Mouse (Mus musculus) left cerebral cortex, postnatal 25 days (tissue): ENCODE results near the gene Eef1a1. TPM values are rescaled to one million over a fixed set of nuclear protein-coding genes. Genes with fewer than 3 reads are reported as not detected.
A peak's percentile ranks its signal among the peaks of the same experiment; 100 is the strongest.
"Not testable (repeated sequence)": the region's sequence is repeated elsewhere in the genome, so short reads cannot be mapped to it uniquely, and the experiment has no call there.

Experiments used
- DNase-seq, 2 experiments: peaks; one replicate each; pipeline ENCODE4 v3.0.0; 2022; ENCODE audit warnings: low spot score in 2 of 2, mixed read lengths in 1 of 2
- intact Hi-C: fragments of 180-260 bp; cut with DNase I; formaldehyde crosslinking; loops from one replicate; pipeline ENCODE4 v1.15.1; 2025
- total RNA-seq, 2 experiments: library from RNA; stranded (reverse); gene quantifications; 2 replicates each; pipeline ENCODE4 v1.2.3; 2021

Gene Eef1a1
- total RNA-seq, 2 experiments from 2014 or later, result 2,219 to 2,332 TPM

DNA sequence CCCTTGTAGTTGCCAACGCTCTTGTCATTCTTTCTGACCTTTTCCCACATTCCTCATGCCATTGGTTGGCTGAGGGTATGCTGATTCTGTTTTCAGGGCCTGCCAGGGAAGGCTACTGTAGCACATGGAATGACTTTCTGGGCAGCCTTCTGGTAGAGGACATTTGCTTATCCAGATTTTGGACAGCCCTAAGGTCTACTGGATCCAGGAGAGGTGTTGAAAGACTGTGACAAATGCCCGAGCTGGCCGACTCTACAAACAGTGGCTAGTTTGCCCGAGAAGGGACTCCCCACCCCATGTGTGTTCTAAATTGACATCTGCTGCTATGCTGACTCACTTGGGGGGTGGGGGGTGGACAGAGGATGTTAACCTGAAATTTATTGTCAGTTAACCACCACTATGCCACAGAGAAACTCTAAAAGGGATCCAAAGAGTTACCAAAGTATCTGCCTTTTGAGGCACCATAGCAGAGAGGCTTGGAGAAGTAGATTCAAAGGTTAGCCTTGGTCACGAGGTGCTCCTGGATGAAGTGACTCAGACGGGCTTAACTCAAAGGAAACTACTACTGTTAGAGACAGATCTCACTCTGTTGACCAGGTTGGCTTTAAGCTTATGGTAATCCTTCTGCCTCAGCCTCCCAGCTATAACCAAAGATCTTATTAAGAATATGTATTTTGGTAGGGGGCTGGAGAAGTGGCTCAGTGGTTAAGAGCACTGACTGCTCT lies 25.0 kb upstream of the Eef1a1 start:
- DNase-seq, result no peak
- intact Hi-C loops, result no loop called here

DNA sequence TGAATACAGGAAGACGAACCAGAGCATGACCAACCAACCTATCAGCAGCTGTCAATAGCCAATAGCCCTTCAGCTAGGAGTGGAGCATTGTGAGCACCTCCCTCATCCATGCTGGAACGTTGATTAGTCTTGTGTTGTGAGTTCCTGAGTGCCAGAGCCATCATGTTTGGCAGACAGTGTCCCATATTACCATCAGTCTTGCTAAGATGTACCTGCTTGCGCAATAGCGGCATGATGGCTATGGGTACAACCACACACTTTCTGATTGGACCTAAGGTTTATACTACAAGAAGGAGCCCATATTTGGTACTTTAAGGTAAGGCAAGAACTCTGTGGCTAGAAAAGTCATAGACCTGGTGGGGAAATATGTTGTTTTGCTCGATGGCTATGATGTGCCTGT lies 22.8 kb upstream of the Eef1a1 start:
- DNase-seq, result no peak
- intact Hi-C loops, result no loop called here

DNA sequence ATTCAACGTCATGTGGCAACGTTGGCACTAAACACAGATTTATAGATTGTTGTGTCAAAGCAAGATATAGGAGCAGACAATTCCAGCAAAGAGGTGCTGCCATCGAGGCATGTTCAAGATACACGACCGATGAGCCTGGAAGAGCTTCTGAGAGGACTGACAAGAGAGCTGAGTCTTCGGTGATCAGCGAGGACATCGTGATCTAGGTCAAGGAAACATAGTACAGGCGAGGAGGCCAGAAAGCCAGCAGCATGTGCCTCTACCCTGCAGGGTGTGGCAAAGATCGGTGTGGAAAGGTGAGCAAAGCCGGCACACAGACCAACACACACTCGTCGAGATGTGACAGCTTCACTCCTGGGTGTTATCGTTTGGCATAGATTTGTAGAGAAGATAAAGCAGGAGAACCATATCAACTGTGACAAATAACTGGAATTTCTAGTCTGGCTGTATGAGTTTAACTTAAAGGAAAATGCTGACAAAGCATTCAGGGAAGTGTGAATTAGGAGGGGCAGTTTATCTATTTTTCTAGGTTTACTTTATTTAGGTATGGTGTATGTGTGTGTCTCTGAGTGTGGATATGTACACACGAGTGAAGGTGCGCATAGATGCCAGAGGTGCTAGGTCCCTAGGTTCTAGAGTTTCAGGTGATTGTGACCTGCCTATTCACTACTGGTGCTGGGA lies 19.3 kb upstream of the Eef1a1 start:
- DNase-seq, result no peak
- intact Hi-C loops, result no loop called here

DNA sequence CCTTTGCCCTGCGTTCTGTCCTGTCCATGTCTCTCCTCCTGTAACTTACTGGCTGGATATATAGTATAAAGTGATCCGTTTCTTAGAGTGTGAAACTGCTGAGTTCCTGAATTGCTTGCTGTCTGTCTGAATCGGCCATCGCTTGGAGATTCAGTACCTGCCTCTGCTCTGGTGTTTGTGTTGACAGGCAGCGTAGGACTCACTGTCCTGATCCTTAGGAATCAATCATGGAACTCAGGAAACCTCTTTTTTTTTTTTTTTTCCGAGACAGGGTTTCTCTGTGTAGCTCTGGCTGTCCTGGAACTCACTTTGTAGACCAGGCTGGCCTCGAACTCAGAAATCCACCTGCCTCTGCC lies 17.7 kb upstream of the Eef1a1 start:
- intact Hi-C loops, result no loop called here
- no peak for DNase-seq

DNA sequence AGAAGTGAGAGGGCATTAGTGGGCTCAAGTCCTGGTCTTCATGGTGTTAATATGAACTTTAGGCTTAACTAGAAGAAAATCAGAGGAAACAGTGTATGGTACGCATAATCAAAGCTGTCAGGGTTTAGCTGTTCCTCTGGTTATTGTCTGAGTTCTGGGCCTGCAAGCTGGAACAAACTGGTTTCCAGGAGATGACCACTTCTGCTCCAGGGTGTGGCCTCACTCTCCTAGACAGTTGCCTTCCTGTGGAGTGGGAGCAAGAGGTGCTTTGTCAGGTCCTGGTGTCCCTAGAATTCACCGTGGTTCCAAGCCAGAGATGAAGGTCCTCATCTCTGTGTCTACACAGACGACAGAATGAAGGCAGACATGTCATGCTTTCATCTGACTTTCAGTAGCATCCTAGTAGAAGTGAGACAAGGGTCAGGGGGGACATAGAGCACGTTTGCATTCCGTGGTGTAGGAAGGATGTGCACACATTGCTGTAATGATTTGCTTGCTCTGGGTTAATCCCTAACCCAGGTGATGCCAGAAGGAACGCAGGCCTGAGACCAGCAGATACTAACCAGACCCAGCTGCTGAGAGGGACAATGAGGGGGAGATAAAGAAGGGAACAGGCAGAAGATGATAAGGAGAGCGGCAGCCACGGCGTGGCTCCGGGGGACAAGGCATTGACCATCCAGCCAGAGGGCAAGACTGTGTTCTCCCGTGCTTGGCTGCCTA lies 17.2 kb upstream of the Eef1a1 start:
- intact Hi-C loops, result no loop called here
- DNase-seq, result no peak

DNA sequence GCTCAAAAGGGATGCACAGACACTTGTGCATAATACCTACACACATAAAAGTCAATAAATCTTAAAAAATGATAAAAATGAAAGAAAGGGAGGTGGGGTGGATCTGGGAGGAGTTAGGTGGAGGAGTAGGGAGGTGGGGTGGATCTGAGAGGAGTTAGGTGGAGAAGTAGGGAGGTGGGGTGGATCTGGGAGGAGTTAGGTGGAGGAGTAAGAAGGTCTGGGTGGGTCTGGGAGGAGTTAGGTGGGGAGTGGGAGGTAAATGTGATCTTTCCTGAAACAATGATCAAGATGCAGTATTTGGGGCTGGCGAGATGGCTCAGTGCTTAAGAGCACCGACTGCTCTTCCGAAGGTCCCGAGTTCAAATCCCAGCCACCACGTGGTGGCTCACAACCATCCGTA lies 16.3 kb upstream of the Eef1a1 start:
- no peak for DNase-seq
- intact Hi-C loops, result no loop called here

DNA sequence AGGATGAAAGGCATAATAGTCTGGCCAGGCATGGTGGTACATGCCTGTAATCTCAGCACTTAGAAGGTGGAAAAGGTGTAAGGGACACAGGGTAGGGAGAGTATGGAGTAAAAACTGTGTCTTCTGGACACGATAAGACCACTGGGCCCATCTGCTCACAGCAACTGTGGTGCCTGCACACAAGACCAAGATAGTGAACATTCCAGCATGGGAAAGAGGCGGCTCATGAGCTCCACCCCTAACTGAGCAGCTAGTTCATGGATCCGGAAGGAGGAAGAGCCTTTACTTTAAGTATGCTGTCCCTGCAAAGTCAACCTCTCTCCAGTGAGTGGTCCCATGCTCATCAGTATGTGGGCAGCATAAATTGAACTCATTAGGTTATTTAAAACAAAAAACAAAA lies 15.7 kb upstream of the Eef1a1 start:
- DNase-seq, result no peak
- intact Hi-C loops, result no loop called here

DNA sequence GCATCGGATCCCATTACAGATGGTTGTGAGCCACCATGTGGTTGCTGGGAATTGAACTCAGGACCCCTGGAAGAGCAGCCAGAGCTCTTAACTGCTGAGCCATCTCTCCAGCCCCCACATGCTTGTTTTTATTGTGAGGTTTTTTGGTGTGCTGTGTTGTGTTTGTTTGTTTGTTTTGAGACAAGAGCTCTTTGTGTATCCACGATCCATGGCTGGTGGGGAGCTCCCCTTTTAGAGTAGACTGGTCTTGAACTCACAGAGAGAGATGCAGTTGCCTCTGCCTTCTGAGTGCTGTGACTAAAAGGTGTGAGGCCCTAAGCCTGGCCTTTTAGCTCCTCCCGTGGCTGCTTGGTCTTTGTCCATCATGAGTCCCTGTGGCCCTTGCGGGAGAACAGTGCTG lies 15.2 kb upstream of the Eef1a1 start:
- intact Hi-C loops, result no loop called here
- DNase-seq, result no peak

DNA sequence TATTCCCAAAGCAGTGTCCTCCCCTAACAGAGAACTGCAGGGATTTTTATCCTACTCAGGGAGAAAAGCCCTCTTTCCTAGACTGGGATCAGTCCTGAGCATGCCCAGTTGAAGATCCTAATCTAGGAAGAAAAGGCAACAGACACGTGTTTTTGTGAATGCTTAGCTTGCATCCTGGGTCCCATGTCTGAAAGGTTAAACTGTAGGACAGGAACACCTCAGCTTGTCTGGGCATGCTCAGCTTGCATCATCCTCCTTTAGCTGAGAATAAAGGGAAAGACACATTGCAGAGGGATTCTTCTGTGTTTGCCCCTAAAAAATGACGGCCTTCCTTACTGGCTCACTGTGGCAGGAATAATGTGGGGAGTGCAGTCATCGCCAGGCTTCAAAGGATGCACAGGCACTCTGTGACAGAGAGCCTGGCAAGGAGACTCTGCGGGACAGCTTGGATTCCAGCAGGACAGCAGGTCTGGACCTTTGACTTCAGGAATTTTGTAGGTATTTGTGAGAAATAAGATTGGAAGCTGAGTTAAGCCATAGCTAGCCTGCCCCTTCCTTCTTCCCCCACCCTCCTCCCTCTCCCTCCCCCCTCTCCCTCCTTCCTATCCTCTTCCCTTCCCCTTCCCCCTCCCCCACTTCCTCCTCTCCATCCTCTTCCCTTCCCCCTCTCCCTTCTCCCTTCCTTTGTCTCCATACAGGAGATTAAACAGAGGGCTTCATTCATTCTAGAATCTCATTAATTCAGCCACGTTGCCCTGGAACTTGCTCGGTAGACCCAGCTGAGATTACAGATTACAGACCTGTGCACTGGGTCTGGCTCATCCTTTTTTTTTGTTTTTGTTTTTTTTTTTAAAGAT lies 14.5 kb upstream of the Eef1a1 start:
- intact Hi-C loops, result no loop called here
- DNase-seq, result no peak

DNA sequence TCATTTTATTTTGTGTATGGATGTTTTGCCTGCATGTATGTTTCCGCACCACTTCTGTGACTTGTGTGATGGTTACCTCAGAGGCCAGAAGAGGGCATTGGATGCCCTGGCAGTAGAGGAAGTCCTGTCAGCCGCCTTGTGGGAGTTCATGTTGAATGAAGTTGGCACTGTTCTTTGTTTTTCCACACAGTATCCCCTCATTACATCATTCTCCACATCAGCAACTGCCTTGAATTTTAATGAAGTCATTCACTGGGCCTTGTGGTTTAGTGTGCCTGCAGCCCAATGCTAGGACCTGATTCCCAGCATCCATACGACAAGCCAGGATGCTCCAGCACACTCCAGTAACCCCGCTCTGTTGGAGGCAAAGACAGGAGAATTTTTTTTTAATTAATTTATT lies 12.3 kb upstream of the Eef1a1 start:
- intact Hi-C loops, result no loop called here
- no peak for DNase-seq

DNA sequence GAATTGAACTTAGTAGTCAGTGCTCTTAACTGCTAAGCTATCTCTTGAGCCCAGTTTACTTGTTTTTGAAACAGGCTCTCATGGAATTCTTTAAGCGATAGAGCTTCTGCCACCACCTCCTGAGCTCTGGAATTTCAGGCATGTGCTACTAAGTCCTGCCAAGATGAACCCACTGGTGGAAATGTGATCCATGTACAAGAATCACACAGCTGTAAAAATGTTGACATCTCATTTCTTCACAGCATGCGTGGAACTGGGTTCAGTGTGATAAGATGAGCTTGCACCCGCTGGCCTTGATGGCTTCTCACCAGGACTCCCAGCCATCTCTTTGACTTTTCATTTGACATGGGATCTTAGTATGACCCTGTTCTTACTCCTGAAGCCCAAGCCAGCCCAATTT lies 11.4 kb upstream of the Eef1a1 start:
- no peak for DNase-seq

DNA sequence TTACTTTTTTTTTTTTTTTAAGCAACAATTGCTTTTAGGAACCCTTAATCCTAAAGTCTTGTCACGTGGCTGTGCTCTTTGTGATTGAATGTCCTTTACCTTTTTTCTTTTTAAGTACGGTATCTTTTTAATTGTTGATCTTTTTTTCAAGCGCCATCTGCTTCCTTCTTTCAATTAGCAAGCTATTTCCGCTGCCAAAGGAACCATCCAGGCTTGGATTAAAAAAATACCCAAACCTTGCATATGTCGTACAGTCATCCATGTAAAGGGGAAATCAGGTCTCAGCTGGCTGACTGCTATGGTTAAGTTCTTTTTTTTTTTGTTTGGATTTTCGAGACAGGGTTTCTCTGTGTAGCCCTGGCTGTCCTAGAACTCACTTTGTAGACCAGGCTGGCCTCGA lies 4.2 kb upstream of the Eef1a1 start:
- intact Hi-C loops, result no loop called here
- DNase-seq, result no peak

More for the DNA sequence above, 11.4 kb upstream of the Eef1a1 start:
- intact Hi-C loops, result no loop called here

DNA sequence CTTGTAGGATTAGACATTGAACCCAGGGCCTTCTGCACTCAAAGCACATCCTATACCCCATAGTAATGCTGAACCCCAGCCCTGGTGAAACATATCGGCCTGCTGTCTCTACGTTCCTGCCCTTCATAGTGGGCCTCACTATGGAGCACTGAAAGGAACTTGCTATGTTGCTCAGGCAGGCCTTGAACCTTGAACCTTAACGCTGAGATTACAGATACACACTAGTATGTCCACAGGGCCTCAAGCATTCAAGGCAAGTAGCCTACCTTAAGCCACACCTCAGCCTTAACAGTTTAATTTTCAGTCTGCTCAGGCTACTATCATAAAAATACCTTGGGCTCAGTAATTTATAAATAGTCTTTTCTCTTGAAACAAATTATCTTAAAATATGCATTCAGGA lies 3.3 kb upstream of the Eef1a1 start:
- intact Hi-C loops, result no loop called here
- DNase-seq, result no peak

DNA sequence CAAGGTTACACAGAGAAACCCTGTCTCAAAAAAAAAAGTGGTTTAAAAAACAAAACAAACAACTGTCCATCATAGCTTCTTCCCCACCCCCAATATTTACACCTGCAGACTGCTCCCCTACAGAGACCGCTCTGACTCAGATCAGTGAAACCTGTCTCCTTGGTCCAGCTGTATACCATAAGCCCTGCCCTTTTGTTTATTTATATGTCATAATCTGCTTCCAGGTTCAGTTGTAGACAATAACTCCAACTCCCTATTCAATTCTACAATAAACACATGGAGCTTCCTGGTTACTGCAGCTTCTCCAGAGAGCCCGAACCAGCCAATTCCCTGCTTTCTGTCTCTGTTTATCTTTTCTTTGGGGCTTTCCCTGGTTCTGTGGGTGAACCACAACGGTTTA lies 2.2 kb upstream of the Eef1a1 start:
- no peak for DNase-seq
- intact Hi-C loops, result no loop called here

DNA sequence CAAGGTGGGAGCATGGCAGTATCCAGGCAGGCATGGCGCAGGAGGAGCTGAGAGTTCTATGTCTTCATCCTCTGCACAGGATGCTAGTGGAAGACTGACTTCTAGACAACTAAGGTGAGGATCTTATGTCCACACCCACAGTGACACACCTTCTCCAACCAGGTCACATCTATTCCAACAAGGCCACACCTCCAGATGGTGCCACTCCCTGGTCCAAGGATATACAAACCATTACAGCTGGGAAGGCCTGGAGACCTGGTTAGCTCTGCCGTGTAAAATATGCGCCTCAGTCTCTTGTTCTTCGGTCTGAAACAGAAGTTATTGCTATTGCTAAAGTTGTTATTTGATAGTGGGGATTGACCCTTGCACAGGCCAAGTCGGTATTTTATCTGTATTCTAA lies 930 bp downstream of the Eef1a1 start:
- DNase-seq, intact Hi-C loops: not testable (repeated sequence)

DNA sequence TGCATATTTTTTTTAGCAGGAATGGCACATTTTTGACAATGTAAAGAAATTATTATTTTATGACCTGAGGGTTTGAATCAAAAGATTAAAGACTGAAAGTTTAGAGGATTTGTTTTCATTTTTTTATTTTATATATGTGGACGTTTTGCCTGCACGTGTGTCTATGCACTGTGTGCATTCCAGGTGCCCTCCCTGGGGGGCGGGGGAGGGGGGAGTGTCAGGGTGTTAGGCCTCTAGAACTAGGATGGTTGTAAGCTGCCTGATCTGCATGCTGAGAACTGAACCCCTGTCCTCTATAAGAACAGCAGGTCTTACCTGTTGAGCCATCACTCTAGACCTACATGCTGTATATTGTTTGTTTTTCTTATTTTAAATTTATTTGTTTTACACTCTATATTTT lies 4.3 kb downstream of the Eef1a1 start:
- intact Hi-C loops, result loop anchor here (5.0 kb wide), 1 partner anchor 63 kb away; no protein-coding TSS in a partner anchor
- DNase-seq, result no peak

DNA sequence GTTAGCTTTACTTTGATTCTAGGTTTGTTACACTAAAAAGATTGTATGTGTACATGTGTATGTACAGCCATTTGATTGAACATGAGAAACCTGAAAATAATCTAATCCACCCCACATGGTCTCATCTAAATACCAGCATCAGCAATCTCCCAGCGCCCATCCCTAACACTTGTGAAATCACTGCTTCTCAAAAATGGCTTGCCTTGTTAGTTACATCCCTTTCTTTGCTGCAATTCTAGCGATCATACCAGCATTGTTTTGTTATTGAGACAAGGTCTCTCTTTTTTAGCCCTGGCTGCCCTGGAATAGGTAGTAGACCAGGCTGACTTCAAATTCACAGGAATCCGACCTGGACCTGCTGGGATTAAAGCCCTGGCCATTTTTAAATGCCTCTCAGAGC lies 6.6 kb downstream of the Eef1a1 start:
- no peak for DNase-seq
- intact Hi-C loops, result loop anchor here (2.0 to 5.0 kb wide), 2 partner anchors 38 to 65 kb away; no protein-coding TSS in a partner anchor

DNA sequence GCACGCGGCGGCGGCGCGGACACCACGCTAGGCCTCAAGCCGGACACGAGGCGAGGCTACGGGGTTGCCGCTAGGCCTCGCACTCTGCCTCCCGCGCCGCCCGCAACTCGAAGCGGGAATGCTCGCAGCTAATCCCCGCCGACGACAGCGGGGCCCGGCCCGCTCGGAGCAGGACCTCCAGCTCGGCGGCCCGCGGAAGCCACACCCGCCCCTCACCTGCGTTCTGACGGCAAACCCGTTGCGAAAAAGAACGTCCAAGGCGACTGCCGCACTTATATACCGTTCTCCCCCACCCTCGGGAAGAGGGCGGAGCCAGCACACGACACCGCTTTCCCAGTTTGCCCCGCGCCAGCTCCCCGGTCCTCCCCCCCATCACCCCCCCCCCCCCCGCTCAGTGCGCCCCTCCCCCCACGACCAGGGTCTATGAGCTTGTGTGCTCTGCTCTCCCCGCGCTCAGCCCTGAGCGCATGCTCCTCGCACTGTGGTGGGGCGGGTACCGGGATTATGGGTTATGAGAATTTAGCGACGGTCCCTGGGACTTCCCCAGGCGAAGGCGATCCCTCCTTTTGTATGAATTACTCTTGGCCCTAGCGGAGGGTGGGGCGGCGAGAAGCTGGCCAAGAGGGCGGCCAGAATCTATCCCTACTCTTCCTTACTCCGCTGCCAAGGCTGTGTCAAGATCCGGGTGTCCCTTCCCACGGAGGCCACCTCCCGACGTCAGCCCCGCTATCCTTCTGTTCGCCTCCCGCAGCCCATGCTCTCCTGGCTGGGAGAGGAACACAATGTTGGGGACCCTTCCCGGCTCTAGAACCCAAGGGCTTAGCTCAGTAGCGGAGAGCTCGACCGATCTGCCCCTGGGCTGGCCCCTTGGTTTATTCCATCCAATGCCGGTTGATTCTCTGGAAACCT lies 7.3 kb downstream of the Eef1a1 start:
- peak; percentile 92 to 98 for DNase-seq
- intact Hi-C loops, result loop anchor here (2.0 to 5.0 kb wide), 4 partner anchors 33 to 66 kb away; partner anchors contain the start of genes Gm17324 and Mto1
